ENCODE assay signal across 13 mouse cellular contexts in genomic region chr2:83739461-83740124, GRCm38 (mm10). TPM values are rescaled to one million over a fixed set of nuclear protein-coding genes. Genes with fewer than 3 reads are reported as not detected.
DNase-seq lines count a peak whose midpoint lies in the region; ATAC-seq and TF ChIP-seq lines count a peak whose summit lies in the region.
"Had no signal": no experiment of that assay in that cellular context is flagged by ENCODE, and none has a peak within 500 bp of the region (broad histone marks: within the 10 kb centered on the region; RNA-seq: fewer than 3 reads in every experiment).

No protein-coding gene starts in this region.

- no peak for TF ChIP-seq CTCF in heart, adult 2 months (IDR thresholded peaks at IDR 0.05)
- TF ChIP-seq CTCF in lung, postnatal 0 days (IDR thresholded peaks at IDR 0.05): no peak

- H3K4me1 ChIP-seq in heart, embryonic 15.5 days (replicated peaks): peaks cover 23% of the 10 kb centered on the region
- H3K4me1 ChIP-seq in heart, adult 2 months (ENCODE audit: control insufficient read depth, insufficient read depth, low read length): peaks cover 7% of the 10 kb centered on the region
- H3K4me1 ChIP-seq in lung, postnatal 0 days (ENCODE audit: insufficient read depth, low read depth, low read length): peaks cover 12% of the 10 kb centered on the region
- peaks cover 18% of the 10 kb centered on the region for H3K4me1 ChIP-seq in embryonic facial prominence, embryonic 15.5 days
- H3K4me1 ChIP-seq in forebrain, embryonic 10.5 days: 0 out of 2 replicates have a peak, but pooled peaks cover 9% of the 10 kb centered on the region

- H3K79me2 ChIP-seq in heart, adult 2 months (replicated peaks; ENCODE audit: control insufficient read depth, insufficient read depth, low read length): no peaks in the 10 kb centered on the region

- no peak overlapping the region for H3K4me2 ChIP-seq in heart, embryonic 15.5 days
- no peak overlapping the region for H3K4me2 ChIP-seq in lung, postnatal 0 days (replicated peaks; ENCODE audit: low read depth, low read length)
- H3K4me2 ChIP-seq in embryonic facial prominence, embryonic 15.5 days (replicated peaks): no peak overlapping the region

- no peaks in the 10 kb centered on the region for H3K9me3 ChIP-seq in heart, embryonic 15.5 days (replicated peaks)
- H3K9me3 ChIP-seq in lung, postnatal 0 days (ENCODE audit: low read length): no peaks in the 10 kb centered on the region
- H3K9me3 ChIP-seq in embryonic facial prominence, embryonic 15.5 days (replicated peaks): no peaks in the 10 kb centered on the region
- no peaks in the 10 kb centered on the region for H3K9me3 ChIP-seq in forebrain, embryonic 10.5 days

- no peak for TF ChIP-seq POLR2A in heart, adult 2 months (IDR thresholded peaks at IDR 0.05; ENCODE audit: insufficient read depth, low read depth, low read length)

- no peak for TF ChIP-seq EP300 in heart, adult 2 months (IDR thresholded peaks at IDR 0.05; ENCODE audit: insufficient read depth, low read depth, low read length)
- TF ChIP-seq EP300 in lung, postnatal 0 days (IDR thresholded peaks at IDR 0.05): no peak

- DNase-seq in heart, adult 2 months: no peak
- no peak for DNase-seq in lung, postnatal 0 days (ENCODE audit: low spot score)
- no peak for DNase-seq in lung, postnatal 14 days
- DNase-seq in telencephalon, adult 2 months (ENCODE audit: low read depth, low spot score): peak; percentile 48
- no peak for DNase-seq in forebrain, embryonic 10.5 days (ENCODE audit: extremely low spot score, low spot score)
- DNase-seq in adrenal gland, adult 8-10 months: no peak
- DNase-seq: forebrain, postnatal 0 days; kidney, adult 9 months; spleen, adult 18-20 months had no signal

- no peaks in the 10 kb centered on the region for H3K27me3 ChIP-seq in heart, embryonic 15.5 days
- H3K27me3 ChIP-seq in heart, adult 2 months (ENCODE audit: control insufficient read depth, insufficient read depth, low read length): no peaks in the 10 kb centered on the region
- no peaks in the 10 kb centered on the region for H3K27me3 ChIP-seq in lung, postnatal 0 days (replicated peaks; ENCODE audit: insufficient read depth, low read length)
- H3K27me3 ChIP-seq in embryonic facial prominence, embryonic 15.5 days: no peaks in the 10 kb centered on the region
- H3K27me3 ChIP-seq in forebrain, embryonic 10.5 days (ENCODE audit: poor library complexity, severe bottlenecking): no peaks in the 10 kb centered on the region
- H3K27me3 ChIP-seq: CH12.LX had no signal

- H3K27ac ChIP-seq in heart, embryonic 15.5 days: peak overlapping the region; percentile 5; the same call in 1 of the 2 replicates
- no peak overlapping the region for H3K27ac ChIP-seq in heart, adult 2 months
- H3K27ac ChIP-seq in lung, postnatal 0 days (ENCODE audit: low read length): peak overlapping the region; percentile 32; the same call in 1 of the 2 replicates
- H3K27ac ChIP-seq in embryonic facial prominence, embryonic 15.5 days (replicated peaks): peak overlapping the region; percentile 13; the same call in 1 of the 2 replicates
- H3K27ac ChIP-seq in forebrain, embryonic 10.5 days: no peak overlapping the region
- H3K27ac ChIP-seq: liver, embryonic 14.5 days had no signal

- H3K9ac ChIP-seq in heart, embryonic 15.5 days: no peak overlapping the region
- no peak overlapping the region for H3K9ac ChIP-seq in heart, adult 2 months (ENCODE audit: low read depth, low read length)
- H3K9ac ChIP-seq in lung, postnatal 0 days (replicated peaks; ENCODE audit: low read depth): no peak overlapping the region
- no peak overlapping the region for H3K9ac ChIP-seq in embryonic facial prominence, embryonic 15.5 days
- H3K9ac ChIP-seq: forebrain, postnatal 0 days; liver, embryonic 14.5 days had no signal

- 40% methylated on average over 9 of the region's 9 CpGs for WGBS in heart, embryonic 15.5 days
- WGBS in heart, adult 2 months: 59% methylated on average over 9 of the region's 9 CpGs
- 52% methylated on average over 9 of the region's 9 CpGs for WGBS in lung, postnatal 0 days
- WGBS in embryonic facial prominence, embryonic 15.5 days: 43% methylated on average over 9 of the region's 9 CpGs
- WGBS in forebrain, embryonic 10.5 days: 74% methylated on average over 9 of the region's 9 CpGs

- ATAC-seq in heart, embryonic 15.5 days (replicated peaks; ENCODE audit: insufficient number of reproducible peaks, insufficient read depth, low FRiP score, low read depth): peak; percentile 48; the same call in 1 of the 2 replicates
- no peak for ATAC-seq in lung, postnatal 0 days
- no peak for ATAC-seq in embryonic facial prominence, embryonic 15.5 days (ENCODE audit: insufficient number of reproducible peaks, low FRiP score, low TSS enrichment, low read depth)

- H3K36me3 ChIP-seq in heart, embryonic 15.5 days: peaks cover 7% of the 10 kb centered on the region; the same call in 1 of the 2 replicates
- H3K36me3 ChIP-seq in heart, adult 2 months (ENCODE audit: control insufficient read depth, insufficient read depth, low read length): no peaks in the 10 kb centered on the region; the same call in 1 of the 2 replicates
- 0 out of 2 replicates have a peak, but pooled peaks cover 3% of the 10 kb centered on the region for H3K36me3 ChIP-seq in lung, postnatal 0 days (ENCODE audit: insufficient read depth, low read length)
- peaks cover 20% of the 10 kb centered on the region for H3K36me3 ChIP-seq in embryonic facial prominence, embryonic 15.5 days
- H3K36me3 ChIP-seq in forebrain, embryonic 10.5 days (replicated peaks): peaks cover 26% of the 10 kb centered on the region

- intact Hi-C loops in heart, adult 2 months (cut with DNase I): no loop called here

- H3K4me3 ChIP-seq in heart, embryonic 15.5 days: no peak overlapping the region
- no peak overlapping the region for H3K4me3 ChIP-seq in heart, adult 2 months
- no peak overlapping the region for H3K4me3 ChIP-seq in lung, postnatal 0 days (ENCODE audit: low read depth, low read length)
- no peak overlapping the region for H3K4me3 ChIP-seq in embryonic facial prominence, embryonic 15.5 days (replicated peaks)
- no peak overlapping the region for H3K4me3 ChIP-seq in forebrain, embryonic 10.5 days

RNA-seq across cellular contexts. Expression of gene Itgav, which starts 15.4 kb away (rescaled TPM):
- polyA plus RNA-seq in heart, embryonic 15.5 days (2015; fragmentation: Nextera tagmentation; extraction: Ambion mirVana): 54.0 and 58.7 TPM in 2 replicates
- total RNA-seq in heart, adult 2 months (2021): 10 to 100 TPM; 32.9 to 38.5 TPM
- 14.2 and 20.7 TPM in 2 replicates for polyA plus RNA-seq in heart, adult 2 months (2012; rRNA removed)
- 90.8 and 94.5 TPM in 2 replicates for polyA plus RNA-seq in lung, postnatal 0 days (2015; fragmentation: Nextera tagmentation; extraction: Ambion mirVana)
- polyA plus RNA-seq in embryonic facial prominence, embryonic 15.5 days (2015; fragmentation: Nextera tagmentation; extraction: Ambion mirVana): 68.8 and 74.6 TPM in 2 replicates
- polyA plus RNA-seq in forebrain, embryonic 10.5 days (2016; fragmentation: Nextera tagmentation; extraction: Ambion mirVana): 35.5 and 35.6 TPM in 2 replicates
- 100 to 1,000 TPM; 115 to 144 (median 126) TPM for total RNA-seq in adrenal gland, adult 8-10 months (2022)

Comparison
In these comparisons a context has a peak if more than half of its experiments do, and no peak if none do; other contexts are left out.
1. H3K27ac ChIP-seq: peak in heart, embryonic 15.5 days (single experiment), lung, postnatal 0 days (single experiment) and embryonic facial prominence, embryonic 15.5 days (single experiment); none in heart, adult 2 months (single experiment) and forebrain, embryonic 10.5 days (single experiment).